Mouse (Mus musculus) intestine, embryonic 16.5 days (tissue): ENCODE results near the gene Slc33a1. TPM values are rescaled to one million over a fixed set of nuclear protein-coding genes. Genes with fewer than 3 reads are reported as not detected.

Source experiments
- ATAC-seq: fragments of 200-750 bp; cut with Nextera tagmentation; 2 replicates; pipeline ENCODE4 v1.8.0; 2017; ENCODE audit warnings: moderate TSS enrichment, moderate library complexity
- H3K27ac ChIP-seq: fragments of 300-500 bp; sonication (generic); 2 replicates; pipeline ENCODE4 v1.5.1; 2014; ENCODE audit warnings: mild to moderate bottlenecking, low read length
- H3K27me3 ChIP-seq: fragments of 300-500 bp; sonication (generic); replicated peaks from 2 replicates; pipeline ENCODE4 v1.6.1; 2014; ENCODE audit warnings: low read length, control low read depth, mixed read lengths; ENCODE audit not compliant: control insufficient read depth, insufficient read depth
- H3K36me3 ChIP-seq: fragments of 300-500 bp; sonication (generic); 2 replicates; pipeline ENCODE4 v1.6.1; 2014; ENCODE audit warnings: low read length, control low read depth; ENCODE audit not compliant: control insufficient read depth, insufficient read depth
- H3K4me1 ChIP-seq: fragments of 300-500 bp; sonication (generic); 2 replicates; pipeline ENCODE4 v1.6.1; 2014; ENCODE audit warnings: low read length, control low read depth, mixed read lengths; ENCODE audit not compliant: control insufficient read depth, insufficient read depth
- H3K4me2 ChIP-seq: fragments of 300-500 bp; sonication (generic); 2 replicates; pipeline ENCODE4 v1.6.1; 2014; ENCODE audit warnings: low read depth, low read length, control low read depth
- H3K4me3 ChIP-seq: fragments of 300-500 bp; sonication (generic); 2 replicates; pipeline ENCODE4 v1.5.1; 2014; ENCODE audit warnings: mild to moderate bottlenecking, low read length
- H3K9ac ChIP-seq: fragments of 300-500 bp; sonication (generic); 2 replicates; pipeline ENCODE4 v1.6.1; 2014; ENCODE audit warnings: low read depth, low read length
- H3K9me3 ChIP-seq: fragments of 300-500 bp; sonication (generic); 2 replicates; pipeline ENCODE4 v1.6.1; 2016; ENCODE audit warnings: low read length, control low read depth; ENCODE audit not compliant: control insufficient read depth
- WGBS: fragments of 180-500 bp; shearing (Covaris S2); extraction: QIAGEN DNeasy Blood & Tissue Kit; methylation state at CpG from one replicate; pipeline ENCODE4 v1.1.7; 2014; 5-methylcytosine and 5-hydroxymethylcytosine counted together
- polyA plus RNA-seq: library from polyadenylated mRNA; unstranded; fragments of >200 nt; fragmentation: Nextera tagmentation; extraction: Ambion mirVana; gene quantifications from 2 replicates; pipeline ENCODE4 v1.2.1, GENCODE M21; 2015

The Slc33a1 gene
- polyA plus RNA-seq, 1 experiment from 2014 or later: 27.9 TPM

DNA sequence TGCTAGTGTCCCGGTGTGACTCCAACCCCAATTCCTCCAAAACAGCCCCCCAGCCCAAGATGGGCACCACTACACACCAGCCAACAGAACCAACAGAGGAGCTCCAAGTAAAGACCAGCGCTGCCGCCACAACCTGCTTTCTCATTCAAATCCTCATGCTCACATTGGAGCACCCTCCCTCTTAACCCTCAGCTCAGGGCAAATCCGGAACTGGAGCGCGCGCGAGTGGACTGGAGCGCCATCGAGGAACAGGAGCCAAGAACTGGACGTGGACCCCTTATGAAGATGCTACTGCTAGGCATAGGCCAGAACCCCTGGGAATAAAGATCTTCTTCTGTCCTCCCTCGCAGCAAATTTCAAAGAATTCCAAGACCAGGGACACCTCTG lies 65.3 kb downstream of the Slc33a1 start, which contains the start of gene Plch1:
Plch1 (minus strand) TSS at position 164 of the 387 bp plus-strand sequence.
- Histone ChIP-seq H3K27ac (peak within 1 kb of the TSS; percentile 56), H3K9me3 (no peaks in the 10 kb centered on the region), H3K27me3 (no peaks in the 10 kb centered on the region), H3K9ac (peak within 1 kb of the TSS; percentile 76), H3K36me3 (no peaks in the 10 kb centered on the region), H3K4me1 (peaks cover 8% of the 10 kb centered on the region), H3K4me2 (peak within 1 kb of the TSS; percentile 95), H3K4me3 (peak within 1 kb of the TSS; percentile 71)
- peak; percentile 79 for ATAC-seq
- WGBS: under 1% methylated on average over 12 of the region's 12 CpGs

DNA sequence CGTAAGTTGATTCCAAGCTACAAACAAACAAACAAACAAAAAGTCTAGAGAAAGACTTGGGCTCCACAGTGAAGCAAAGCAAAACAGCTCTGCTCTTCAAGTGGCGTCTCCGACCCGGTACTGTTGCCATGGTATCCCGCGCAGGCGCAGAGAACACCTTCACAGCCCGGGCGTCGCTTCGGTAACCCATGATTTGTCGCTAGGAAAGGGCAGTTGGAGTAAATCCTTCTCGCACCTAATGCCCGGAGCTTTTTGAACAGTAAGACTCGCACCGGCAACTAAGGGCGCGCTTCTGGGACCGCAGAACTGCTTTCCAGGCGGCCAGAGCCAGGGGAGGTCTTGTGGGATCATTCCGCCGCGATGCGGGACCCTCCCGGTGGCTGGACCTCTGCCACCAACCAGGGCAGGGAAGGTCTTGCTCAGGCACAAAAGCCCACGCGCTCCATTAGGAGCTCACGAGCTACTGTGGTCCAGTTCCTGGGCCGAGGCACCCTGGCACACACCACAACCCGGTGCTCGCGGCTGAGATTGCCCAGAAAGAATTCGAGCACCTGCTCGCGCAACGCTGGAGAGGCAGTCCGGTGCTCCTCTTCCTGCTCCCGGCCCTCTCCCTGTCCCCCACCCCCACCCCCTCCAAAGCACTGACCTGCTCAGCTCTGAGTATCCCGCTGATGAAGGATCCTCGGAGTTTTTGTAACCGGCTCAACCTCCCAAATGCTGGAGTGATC lies 65.8 kb downstream of the Slc33a1 start:
- Histone ChIP-seq H3K27me3 (no peaks in the 10 kb centered on the region), H3K9me3 (no peaks in the 10 kb centered on the region), H3K4me2 (peak overlapping the region; percentile 95), H3K27ac (peak overlapping the region; percentile 56), H3K4me1 (peaks cover 8% of the 10 kb centered on the region), H3K9ac (peak overlapping the region; percentile 76), H3K4me3 (peak overlapping the region; percentile 71), H3K36me3 (no peaks in the 10 kb centered on the region)
- WGBS: under 1% methylated on average over 41 of the region's 41 CpGs
- ATAC-seq: peak; percentile 82

DNA sequence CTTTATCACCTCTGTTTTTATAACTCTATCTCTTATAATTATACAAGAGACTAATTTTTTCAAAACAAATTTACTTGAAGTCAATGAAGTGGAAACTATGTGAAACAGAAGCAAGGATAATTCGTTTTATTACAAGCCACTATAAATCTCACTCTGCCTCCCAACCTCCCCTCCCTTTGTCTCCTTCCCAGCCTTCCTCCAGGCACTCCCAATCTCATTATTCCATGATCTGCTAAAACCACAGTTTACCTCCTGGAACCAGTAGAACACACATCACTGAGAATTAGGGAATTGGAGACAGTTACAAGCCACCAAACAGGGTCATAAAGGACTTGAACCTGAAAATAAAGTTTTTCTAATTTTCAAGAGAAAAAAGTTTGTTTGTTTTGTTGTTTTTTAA lies 67.4 kb downstream of the Slc33a1 start:
- ATAC-seq: no peak
- 14% methylated on average over 1 of the region's 1 CpGs for WGBS
- Histone ChIP-seq H3K27me3 (no peaks in the 10 kb centered on the region), H3K27ac (no peak overlapping the region), H3K9me3 (no peaks in the 10 kb centered on the region), H3K4me1 (peaks cover 8% of the 10 kb centered on the region), H3K9ac (no peak overlapping the region), H3K36me3 (no peaks in the 10 kb centered on the region), H3K4me3 (no peak overlapping the region), H3K4me2 (no peak overlapping the region)

DNA sequence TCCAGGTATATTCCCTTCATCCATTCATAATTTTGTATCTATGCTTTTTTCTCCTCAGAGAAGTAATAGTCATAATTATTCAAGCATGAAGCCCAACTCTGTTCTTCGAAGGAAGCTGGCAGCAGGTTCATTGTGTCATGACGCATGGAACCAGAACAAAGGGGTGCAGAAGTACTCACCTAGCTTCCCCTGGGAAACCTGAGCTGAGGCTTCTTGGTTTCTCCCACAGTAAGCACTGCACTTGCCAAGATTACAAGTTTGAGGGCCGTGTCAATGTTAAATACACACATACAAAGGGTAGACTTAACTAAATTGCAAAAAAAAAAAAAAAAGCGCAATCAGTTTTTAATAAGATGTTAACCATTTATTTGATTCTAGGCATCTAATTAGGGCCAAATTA lies 68.3 kb downstream of the Slc33a1 start:
- H3K4me3 ChIP-seq: no peak overlapping the region
- H3K4me2 ChIP-seq: no peak overlapping the region
- H3K27ac ChIP-seq: no peak overlapping the region
- H3K36me3 ChIP-seq: no peaks in the 10 kb centered on the region
- peaks cover 8% of the 10 kb centered on the region for H3K4me1 ChIP-seq
- H3K9ac ChIP-seq: no peak overlapping the region
- H3K27me3 ChIP-seq: no peaks in the 10 kb centered on the region
- WGBS: 83% methylated on average over 4 of the region's 4 CpGs
- no peak for ATAC-seq
- H3K9me3 ChIP-seq: no peaks in the 10 kb centered on the region

DNA sequence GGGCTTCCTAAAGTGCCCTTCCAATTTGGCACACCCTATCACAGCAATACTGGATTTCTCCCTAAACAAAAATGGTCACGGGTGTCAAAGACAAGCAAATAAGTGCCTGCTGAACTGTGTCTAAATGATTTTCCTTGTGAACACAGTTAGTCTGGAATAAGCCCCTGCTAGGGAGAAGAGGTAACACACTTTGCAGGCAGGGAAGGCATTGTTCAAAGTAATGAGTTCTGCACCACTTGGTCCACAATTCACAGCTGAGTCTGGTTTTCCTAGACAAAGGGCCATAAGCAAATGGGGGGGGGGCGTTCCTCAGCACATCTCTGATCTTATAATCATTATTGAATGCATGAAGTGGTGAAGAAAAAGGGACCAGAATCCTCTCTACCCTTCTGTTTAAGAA lies 68.8 kb downstream of the Slc33a1 start:
- 55% methylated on average over 2 of the region's 2 CpGs for WGBS
- no peak overlapping the region for H3K4me2 ChIP-seq
- H3K4me1 ChIP-seq: peaks cover 8% of the 10 kb centered on the region
- ATAC-seq: no peak
- H3K9me3 ChIP-seq: no peaks in the 10 kb centered on the region
- H3K27me3 ChIP-seq: no peaks in the 10 kb centered on the region
- H3K27ac ChIP-seq: no peak overlapping the region
- no peaks in the 10 kb centered on the region for H3K36me3 ChIP-seq
- no peak overlapping the region for H3K9ac ChIP-seq
- no peak overlapping the region for H3K4me3 ChIP-seq

DNA sequence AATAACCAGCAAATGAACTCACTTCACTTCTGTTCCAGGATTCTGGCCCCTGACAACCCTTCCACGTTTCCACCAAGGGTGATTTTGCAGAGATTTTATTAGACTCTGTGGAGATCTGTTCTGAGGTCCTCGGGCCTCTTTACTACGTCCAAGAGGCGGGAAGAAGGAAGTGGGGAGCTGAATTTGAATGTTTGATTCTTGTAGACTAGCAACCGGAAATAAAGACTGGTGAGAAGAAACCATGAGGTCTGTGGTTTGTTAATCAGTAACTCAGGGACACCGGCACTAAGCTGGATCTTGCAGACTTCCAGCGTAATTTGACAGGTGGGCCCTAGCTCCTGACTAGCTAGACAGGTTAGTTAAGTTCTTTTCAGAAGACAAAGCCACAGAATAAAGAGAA lies 70.9 kb downstream of the Slc33a1 start:
- Histone ChIP-seq H3K4me1 (peaks cover 3% of the 10 kb centered on the region), H3K27me3 (no peaks in the 10 kb centered on the region), H3K27ac (peak overlapping the region; percentile 86), H3K9me3 (no peaks in the 10 kb centered on the region), H3K36me3 (no peaks in the 10 kb centered on the region), H3K9ac (peak overlapping the region; percentile 52; the same call in 1 of the 2 replicates), H3K4me3 (peak overlapping the region; percentile 42), H3K4me2 (peak overlapping the region; percentile 38)
- ATAC-seq: peak; percentile 95
- 33% methylated on average over 7 of the region's 7 CpGs for WGBS

DNA sequence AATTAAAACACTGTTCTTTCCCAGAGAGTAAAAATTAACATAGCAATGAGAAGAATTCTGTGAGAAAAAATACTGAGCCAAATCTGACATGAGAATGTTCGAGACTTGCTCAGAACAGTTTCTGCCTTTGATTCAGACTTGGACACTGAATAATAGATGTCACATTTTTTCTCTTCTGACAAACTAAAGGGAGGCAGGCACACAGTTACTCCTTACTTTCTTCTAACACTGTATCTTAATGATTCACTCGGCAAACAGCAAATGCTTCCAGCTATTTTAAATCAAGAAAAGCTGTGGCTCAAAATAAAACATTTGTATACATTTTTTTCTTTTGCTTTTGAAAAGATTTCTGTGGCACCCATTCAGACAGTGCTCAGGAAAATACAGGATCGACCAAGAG lies 72.4 kb downstream of the Slc33a1 start:
- Histone ChIP-seq H3K27ac (no peak overlapping the region), H3K4me2 (no peak overlapping the region), H3K9ac (no peak overlapping the region), H3K4me3 (no peak overlapping the region), H3K4me1 (no peaks in the 10 kb centered on the region; the same call in 1 of the 2 replicates), H3K9me3 (no peaks in the 10 kb centered on the region), H3K27me3 (no peaks in the 10 kb centered on the region), H3K36me3 (no peaks in the 10 kb centered on the region)
- ATAC-seq: no peak
- WGBS: 49% methylated on average over 3 of the region's 3 CpGs

Other genes starting within 250 kb of the Slc33a1 start
- gene Plch1, start 65.3 kb downstream of the Slc33a1 start, polyA plus RNA-seq: 4.8 and 5.4 TPM in 2 replicates
- gene E130311K13Rik, start 35.3 kb downstream of the Slc33a1 start, polyA plus RNA-seq: 4.6 and 4.7 TPM in 2 replicates
- 30.3 and 33.5 TPM in 2 replicates for gene Gmps, start 11.3 kb upstream of the Slc33a1 start, polyA plus RNA-seq
- gene Vmn2r1, start 116.8 kb upstream of the Slc33a1 start, polyA plus RNA-seq: 0.05 TPM in 1 of 2 replicates, not detected in the other
- gene Vmn2r2, start 177.2 kb upstream of the Slc33a1 start, polyA plus RNA-seq: not detected in 2 replicates